Mouse (Mus musculus): ENCODE measurements around the gene Znhit2.
A peak's percentile ranks its signal among the peaks of the same experiment; 100 is the strongest.

DNA sequence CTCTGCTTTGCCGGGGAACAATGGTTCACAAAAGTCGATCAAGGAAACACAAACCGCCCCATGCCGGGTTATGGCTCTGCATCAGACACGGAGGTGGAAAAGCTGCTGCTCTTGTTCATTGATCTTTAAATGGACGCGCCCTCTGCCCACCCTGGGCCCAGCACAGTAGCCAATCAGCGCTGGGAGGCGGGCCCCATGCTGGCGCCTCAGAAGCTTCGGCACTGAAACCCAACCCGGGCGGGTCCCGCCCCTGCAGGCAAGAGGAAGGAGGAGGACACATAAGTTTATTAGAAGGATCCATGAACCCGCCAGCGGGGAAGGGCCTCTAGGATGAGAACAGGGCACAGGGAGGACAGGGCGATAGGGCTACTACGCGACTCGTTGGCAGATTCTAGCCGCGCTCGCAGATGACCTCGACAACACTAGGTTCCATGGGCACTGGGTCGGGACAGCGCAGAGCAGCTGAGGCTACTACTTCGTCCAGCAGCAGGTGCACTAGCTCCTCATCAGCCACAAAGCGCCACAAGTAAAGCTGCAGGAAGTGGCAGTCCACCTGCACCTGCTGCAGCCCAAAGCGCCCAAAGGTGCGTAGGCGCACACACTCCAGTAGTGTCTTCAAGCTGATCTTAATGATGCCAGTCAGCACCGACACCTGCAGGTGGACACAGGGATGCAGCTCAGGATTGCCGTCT is 6.9 kb downstream of the Znhit2 start, which contains the start of gene Tm7sf2:
- TF ChIP-seq CTCF (IDR thresholded peaks at IDR 0.05; ENCODE audit: low read depth) (0 out of 2 replicates have a peak, but pooled peaks have one; percentile 11), EP300 (IDR thresholded peaks at IDR 0.05; ENCODE audit: low read depth) (no peak)

Data from liver, embryonic 14.5 days (tissue).